Mouse (Mus musculus) 3134 (cell line): ENCODE results near the gene Trpm8.

Experiments
- DNase-seq: peaks from one replicate; pipeline ENCODE4 v3.0.0-alpha.2; 2011; ENCODE audit warnings: low spot score; ENCODE audit not compliant: insufficient read length; ENCODE audit errors: extremely low read depth

The Trpm8 gene

DNA sequence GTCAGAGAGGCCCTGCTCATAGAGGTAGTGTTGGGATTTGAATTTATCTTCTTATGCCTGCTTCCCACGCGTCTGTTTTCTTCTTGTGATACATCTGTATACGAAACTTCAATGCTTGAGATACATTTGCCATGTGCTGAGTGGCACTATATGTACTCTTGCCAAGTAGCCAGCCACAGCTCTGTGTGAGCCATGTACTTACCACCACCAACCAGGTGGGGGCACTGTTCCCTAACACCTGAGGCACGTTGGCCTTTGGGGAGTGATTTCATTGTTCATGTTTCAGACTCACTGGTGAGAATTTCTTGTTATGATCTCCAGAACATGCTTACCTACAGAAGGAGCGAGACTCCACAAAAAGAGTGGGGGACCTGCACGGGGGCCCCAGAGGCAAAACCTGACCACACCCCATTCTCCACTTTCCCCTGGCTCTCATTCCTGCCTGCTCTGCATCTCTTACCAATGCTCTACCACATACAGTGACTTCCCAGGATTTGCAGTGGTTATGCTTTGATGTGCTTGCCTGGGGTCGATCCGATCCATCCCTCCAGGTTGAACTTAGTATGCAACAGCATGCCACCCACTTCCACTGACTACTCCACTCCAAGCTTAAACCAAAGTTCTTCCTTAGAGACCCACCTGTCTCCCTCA, 147.3 kb downstream of the Trpm8 start:
- DNase-seq = peak; percentile 45

DNA sequence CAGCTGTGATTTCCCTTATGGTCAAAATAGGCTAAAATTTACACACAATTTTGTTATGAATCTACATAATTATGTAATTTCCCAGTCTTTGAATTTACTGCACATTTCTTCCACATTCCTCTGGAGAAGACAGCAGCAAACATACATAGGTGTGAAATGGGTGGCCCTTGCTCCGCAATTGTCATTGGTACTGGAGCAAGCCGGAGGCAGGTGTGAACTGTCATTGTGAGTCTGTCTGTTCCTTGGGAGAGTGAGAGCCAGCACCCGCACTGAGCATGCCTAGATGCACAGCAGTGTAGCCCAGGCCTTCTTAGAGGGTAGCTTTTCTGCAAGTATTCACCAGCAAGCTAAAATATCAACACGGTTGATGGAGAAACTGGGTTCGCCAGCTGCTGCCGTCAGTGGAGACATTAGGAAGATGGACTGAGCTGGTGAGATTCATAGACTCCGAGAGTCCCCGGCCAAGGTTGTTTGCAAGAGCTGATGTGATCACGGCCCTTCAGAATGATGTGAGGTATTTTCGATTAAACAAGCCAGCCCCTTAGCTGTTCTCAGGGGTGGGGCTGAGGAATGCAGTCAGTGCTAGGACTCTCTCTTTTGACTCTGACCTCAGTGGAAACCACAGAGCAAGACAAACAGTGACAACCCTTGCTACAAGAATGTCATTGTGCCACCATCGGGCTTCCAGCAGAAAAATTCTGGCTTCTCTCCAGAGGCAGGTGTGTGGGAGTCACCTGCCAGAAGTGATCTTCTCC, 150.7 kb downstream of the Trpm8 start:
- DNase-seq = no peak

DNA sequence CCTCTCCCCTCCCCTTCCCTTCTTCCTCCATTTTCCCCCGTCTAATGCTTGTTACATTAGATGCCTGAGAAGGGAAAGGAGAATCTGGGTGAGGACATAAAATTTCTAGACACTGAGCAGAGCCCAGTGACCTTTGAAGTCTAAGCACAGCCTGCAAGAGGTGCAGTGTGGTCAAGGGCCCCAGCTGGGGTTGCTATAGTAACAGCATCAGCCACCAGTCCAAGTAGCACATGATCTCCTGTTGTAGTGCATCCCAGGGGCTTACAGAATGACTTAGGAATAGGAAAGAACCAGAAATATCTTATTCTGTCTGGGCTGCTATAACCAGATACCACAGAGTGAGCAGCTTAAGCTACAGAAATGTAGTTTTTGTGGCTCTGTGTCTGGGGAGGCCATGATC, 152.0 kb downstream of the Trpm8 start:
- no peak for DNase-seq

DNA sequence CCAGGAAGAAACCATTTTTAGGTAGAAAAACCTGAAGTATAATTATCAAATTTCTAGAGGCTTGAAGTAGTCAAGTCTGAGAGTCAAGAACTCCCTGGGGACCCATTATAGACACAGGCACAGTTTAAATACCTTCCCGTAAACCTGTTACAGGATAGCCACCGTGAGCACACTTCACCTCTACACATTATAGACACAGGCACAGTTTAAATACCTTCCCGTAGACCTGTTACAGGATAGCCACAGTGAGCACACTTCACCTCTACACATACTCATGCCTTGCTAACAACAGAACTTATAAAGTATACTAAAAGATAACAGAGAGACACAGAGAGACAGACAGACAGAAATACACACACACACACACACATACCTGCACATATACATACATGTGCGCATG, 153.8 kb downstream of the Trpm8 start:
- no peak for DNase-seq

DNA sequence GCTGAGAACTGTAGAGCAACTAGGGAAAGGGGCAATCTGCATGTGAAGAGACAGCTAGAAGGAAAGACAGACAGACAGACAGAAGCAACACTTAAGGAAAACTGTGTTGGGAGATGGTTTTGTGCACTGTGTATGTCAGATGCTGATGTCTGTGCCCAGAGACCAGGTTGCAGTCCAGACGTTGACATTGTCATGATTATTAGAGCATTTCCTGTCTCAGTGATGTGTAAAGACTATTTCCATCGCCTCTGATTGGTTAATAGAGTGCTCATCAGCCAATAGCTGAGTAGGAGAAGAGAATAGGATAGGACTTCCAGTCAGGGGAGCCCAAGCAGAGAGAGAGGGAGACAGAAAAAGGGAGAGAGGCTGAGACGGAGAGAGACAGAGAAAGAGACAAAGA, 155.1 kb downstream of the Trpm8 start:
- DNase-seq = no peak

DNA sequence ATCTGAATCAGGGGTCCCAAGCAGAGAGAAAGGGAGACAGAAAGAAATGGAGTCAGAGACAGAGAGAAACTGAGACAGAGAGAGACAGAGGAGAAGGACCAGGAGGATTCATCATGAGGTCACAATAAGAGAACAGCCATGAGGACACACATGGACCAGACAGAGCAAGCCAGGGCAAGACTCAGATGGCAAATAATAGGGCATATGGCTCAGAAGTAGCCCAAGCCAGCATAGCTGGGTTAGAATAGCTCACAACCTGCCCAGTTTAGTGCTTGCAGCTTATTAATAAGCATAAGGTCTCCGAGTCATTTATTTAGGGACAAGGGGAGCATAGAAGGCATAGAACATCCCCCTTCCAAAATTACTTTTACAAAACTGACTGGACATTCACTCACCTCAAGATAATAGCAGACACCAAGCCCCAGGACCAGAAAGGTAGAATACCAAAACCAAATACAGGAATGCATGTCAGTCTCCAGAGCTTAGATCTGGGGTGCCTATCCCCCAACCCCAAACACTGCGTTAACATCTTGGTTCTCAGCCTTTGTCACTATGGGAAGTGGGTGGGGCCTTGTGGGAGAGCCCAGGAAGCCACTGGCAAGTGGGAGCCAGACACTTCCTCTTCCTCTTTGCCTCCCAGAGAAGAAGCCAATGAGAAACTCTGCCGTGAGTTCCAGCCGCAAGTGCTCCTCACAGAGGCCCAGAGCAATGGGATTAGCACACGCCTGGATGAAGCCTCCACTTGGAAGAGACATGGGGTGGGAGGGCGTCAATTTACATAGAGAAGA, 155.8 kb downstream of the Trpm8 start:
- no peak for DNase-seq

DNA sequence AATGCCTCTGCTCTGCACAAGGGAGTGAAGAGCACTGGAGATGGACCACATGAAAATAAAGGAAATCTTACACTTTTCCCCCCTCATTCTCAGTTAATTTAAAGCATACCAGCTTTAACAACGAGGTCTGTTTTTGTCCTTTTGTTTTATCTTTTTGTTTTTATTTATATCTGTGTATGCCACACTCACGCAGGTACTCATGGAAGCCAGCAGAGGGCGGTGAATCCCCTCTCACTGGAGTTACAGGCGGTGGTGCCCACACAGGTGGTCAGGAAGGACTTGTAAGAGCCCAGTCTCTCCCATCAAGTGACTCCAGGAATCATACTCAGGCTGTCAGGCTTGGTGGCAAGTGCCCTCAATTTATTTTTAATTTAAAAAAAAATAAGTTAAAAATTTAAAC, 156.6 kb downstream of the Trpm8 start:
- no peak for DNase-seq

DNA sequence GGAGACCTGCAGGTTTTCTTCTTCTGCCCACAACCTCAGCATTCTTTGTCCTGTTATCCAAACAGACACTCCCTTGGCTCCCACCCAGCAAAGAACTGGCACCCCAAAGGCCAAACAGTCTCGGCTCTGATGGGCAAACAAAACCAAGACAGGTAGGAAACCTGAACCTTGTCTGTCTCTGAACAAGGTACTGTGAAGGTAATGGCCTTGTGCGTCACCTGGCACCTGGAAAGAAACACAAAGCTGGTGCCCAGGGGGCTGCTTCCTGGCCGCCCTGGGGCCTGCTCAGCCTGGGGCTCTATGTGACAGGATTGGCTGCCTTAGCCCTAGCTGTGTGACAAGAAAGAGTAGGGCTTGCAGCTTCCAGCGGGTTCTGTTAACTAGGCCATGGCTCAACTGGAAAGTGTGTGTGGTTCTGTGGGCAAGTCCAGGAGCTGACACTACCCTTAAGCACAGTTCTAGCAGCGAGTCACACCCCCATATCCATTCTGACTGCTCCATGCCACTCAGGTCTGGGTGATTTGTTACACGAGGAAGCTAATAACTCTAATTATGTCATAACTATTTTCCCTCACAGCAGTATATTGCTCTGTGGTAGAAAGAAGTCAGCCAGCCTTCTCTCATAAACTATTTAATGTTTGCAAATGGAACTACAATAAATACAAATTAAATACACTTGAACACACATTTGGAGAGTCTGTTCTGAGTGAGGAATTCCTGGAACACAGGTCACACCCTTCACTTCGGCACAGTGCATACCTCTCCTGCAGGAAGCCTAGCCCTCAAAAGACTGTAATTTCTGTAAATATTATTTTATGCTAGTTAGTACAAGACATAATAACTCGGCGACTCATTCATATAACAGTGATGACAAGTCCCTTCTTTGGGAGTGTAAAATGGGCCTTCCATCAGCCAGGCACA, 160.0 kb downstream of the Trpm8 start:
- DNase-seq = peak; percentile 23
